Mouse (Mus musculus): ENCODE results near the gene Entpd7.

DNA sequence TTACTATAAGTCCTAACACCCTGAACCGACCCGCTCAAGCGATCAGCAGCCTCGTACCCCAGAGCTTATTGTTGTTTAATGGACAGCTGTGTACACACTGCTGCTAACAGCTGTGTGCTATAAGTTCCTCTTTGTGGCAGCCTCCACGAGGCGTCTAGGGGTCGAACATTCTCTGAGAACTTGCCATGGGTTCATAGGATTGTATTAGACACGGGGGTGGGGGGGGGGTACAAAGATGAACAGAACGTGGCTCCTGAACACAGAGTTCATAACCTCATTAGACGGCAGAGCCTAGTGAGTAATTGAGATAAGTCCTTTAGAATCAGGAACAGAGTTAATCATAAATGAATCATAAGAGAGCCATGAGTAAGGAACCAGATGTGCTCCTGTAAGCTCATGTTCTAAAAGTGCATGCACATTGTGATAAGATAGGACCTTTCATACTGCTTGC, 6.1 kb downstream of the Entpd7 start:
- TF ChIP-seq CTCF (IDR thresholded peaks at IDR 0.05; ENCODE audit: control insufficient read depth, insufficient read depth, low read length) (no peak), POLR2A (IDR thresholded peaks at IDR 0.05; ENCODE audit: borderline replicate concordance, control insufficient read depth, low read depth, low read length) (no peak)
